Mouse (Mus musculus) forebrain, embryonic 13.5 days (tissue): ENCODE results near the gene Lrrc10b. TPM values are rescaled to one million over a fixed set of nuclear protein-coding genes. Genes with fewer than 3 reads are reported as not detected.
A peak's percentile ranks its signal among the peaks of the same experiment; 100 is the strongest.

Experiments
- ATAC-seq: fragments of 200-750 bp; cut with Nextera tagmentation; 2 replicates; pipeline ENCODE4 v1.8.0; 2017
- H3K27ac ChIP-seq: fragments of 300-500 bp; sonication (generic); 2 replicates; pipeline ENCODE4 v1.5.1; 2015; ENCODE audit warnings: inconsistent platforms, mild to moderate bottlenecking, moderate library complexity
- H3K27me3 ChIP-seq: fragments of 300-500 bp; sonication (generic); 2 replicates; pipeline ENCODE4 v1.6.1; 2015; ENCODE audit warnings: mild to moderate bottlenecking, inconsistent platforms
- H3K36me3 ChIP-seq: fragments of 300-500 bp; sonication (generic); 2 replicates; pipeline ENCODE4 v1.6.1; 2015; ENCODE audit warnings: mild to moderate bottlenecking, inconsistent platforms; ENCODE audit not compliant: poor library complexity, severe bottlenecking
- H3K4me1 ChIP-seq: fragments of 300-500 bp; sonication (generic); 2 replicates; pipeline ENCODE4 v1.6.1; 2015; ENCODE audit warnings: inconsistent platforms
- H3K4me2 ChIP-seq: fragments of 300-500 bp; sonication (generic); 2 replicates; pipeline ENCODE4 v1.6.1; 2015; ENCODE audit warnings: inconsistent platforms, mild to moderate bottlenecking, moderate library complexity
- H3K4me3 ChIP-seq: fragments of 300-500 bp; sonication (generic); 2 replicates; pipeline ENCODE4 v1.5.1; 2015; ENCODE audit warnings: mild to moderate bottlenecking, inconsistent platforms
- H3K9ac ChIP-seq: fragments of 300-500 bp; sonication (generic); 2 replicates; pipeline ENCODE4 v1.6.1; 2015; ENCODE audit warnings: mild to moderate bottlenecking, inconsistent platforms
- H3K9me3 ChIP-seq: fragments of 300-500 bp; sonication (generic); replicated peaks from 2 replicates; pipeline ENCODE4 v1.6.1; 2016; ENCODE audit warnings: inconsistent platforms
- WGBS: fragments of 180-500 bp; shearing (Covaris S2); methylation state at CpG from one replicate; pipeline ENCODE4 v1.1.7; 2015; 5-methylcytosine and 5-hydroxymethylcytosine counted together
- polyA plus RNA-seq: library from polyadenylated mRNA; unstranded; fragments of >200 nt; fragmentation: Nextera tagmentation; extraction: Ambion mirVana; gene quantifications from 2 replicates; pipeline ENCODE4 v1.2.1, GENCODE M21; 2015

Gene Lrrc10b
- polyA plus RNA-seq, 1 experiment from 2014 or later, result 0.25 TPM

- Histone ChIP-seq H3K4me2 (no peak overlapping the region), H3K9ac (no peak overlapping the region), H3K27ac (no peak overlapping the region), H3K36me3 (peaks cover 16% of the 10 kb centered on the region), H3K27me3 (no peaks in the 10 kb centered on the region), H3K4me1 (peaks cover 7% of the 10 kb centered on the region), H3K9me3 (no peaks in the 10 kb centered on the region), H3K4me3 (no peak overlapping the region)
- ATAC-seq, result no peak
- WGBS, result 42% methylated on average over 1 of the region's 1 CpGs
Measured at GRCm38 (mm10) chr19:10436726-10437125, 20.5 kb downstream of the Lrrc10b start.

- H3K9ac ChIP-seq, result no peak overlapping the region
- H3K4me1 ChIP-seq, result peaks cover 15% of the 10 kb centered on the region
- H3K9me3 ChIP-seq, result no peaks in the 10 kb centered on the region
- H3K27ac ChIP-seq, result no peak overlapping the region
- no peaks in the 10 kb centered on the region for H3K27me3 ChIP-seq
- no peak overlapping the region for H3K4me3 ChIP-seq
- WGBS, result 35% methylated on average over 3 of the region's 3 CpGs
- H3K4me2 ChIP-seq, result no peak overlapping the region
- peaks cover 15% of the 10 kb centered on the region for H3K36me3 ChIP-seq
- ATAC-seq, result peak; percentile 56
Measured at GRCm38 (mm10) chr19:10435908-10436307, 21.4 kb downstream of the Lrrc10b start.

DNA sequence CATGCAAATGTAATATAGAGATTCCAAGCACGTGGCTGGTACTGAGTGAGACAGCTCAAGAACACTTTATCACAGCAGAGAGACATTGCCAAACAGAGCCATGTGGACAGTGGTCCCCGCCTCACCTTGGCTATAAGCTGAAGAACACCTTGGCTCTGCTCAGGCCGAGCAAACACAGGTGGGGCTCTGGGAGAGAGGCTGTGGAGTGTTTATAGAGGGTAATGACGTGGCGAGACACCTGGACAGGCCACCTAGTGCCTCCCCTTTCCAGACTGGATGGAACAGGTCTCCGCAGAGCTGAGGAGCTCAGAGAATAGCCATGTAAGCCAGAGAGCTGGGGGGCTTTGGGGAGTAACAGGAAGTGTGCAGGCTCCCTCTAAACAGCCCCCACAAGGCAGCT is 22.3 kb downstream of the Lrrc10b start:
- WGBS, result 77% methylated on average over 6 of the region's 6 CpGs
- H3K27me3 ChIP-seq, result no peaks in the 10 kb centered on the region
- no peak for ATAC-seq

DNA sequence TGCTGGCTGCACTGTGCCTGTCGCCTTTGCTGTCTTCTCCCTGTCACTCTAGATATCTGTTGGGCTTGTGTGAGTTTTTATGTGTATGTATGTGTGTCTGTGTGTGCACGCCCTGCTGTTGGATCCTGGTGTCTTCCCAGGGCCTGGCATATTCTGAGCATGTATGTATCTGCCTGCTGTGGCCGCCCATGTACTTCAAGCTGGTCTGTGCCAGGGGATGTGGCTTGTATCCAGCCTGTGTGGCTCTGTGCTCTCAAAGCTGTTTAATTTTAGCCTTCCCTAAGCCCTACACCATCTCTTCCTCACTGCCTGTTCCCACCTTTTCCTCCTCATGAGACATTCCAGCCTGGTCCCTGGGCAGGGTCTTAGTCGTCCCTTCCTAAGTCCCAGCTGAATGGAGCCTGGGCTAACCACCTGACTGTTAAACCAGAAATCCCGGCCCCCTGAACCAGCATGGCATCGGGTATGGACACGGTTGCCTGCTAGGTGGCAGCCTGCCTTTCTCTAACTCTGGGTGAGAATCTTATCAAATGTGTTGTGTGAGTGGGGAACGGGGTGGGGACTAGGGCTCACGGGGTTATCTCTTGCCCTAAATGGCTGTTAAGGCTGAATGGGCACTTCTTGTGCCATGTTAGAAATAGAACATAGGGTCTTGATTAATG is 23.3 kb downstream of the Lrrc10b start:
- no peaks in the 10 kb centered on the region for H3K36me3 ChIP-seq
- no peak for ATAC-seq
- no peak overlapping the region for H3K4me3 ChIP-seq
- no peak overlapping the region for H3K9ac ChIP-seq
- no peak overlapping the region for H3K27ac ChIP-seq
- WGBS, result 71% methylated on average over 9 of the region's 9 CpGs
- peaks cover 26% of the 10 kb centered on the region for H3K4me1 ChIP-seq
- no peaks in the 10 kb centered on the region for H3K27me3 ChIP-seq
- no peaks in the 10 kb centered on the region for H3K9me3 ChIP-seq
- no peak overlapping the region for H3K4me2 ChIP-seq

More for the DNA sequence above, 22.3 kb downstream of the Lrrc10b start:
- Histone ChIP-seq H3K4me2 (no peak overlapping the region), H3K36me3 (0 out of 2 replicates have a peak, but pooled peaks cover 5% of the 10 kb centered on the region), H3K9ac (no peak overlapping the region), H3K4me1 (peaks cover 23% of the 10 kb centered on the region), H3K4me3 (no peak overlapping the region), H3K9me3 (no peaks in the 10 kb centered on the region), H3K27ac (no peak overlapping the region)

DNA sequence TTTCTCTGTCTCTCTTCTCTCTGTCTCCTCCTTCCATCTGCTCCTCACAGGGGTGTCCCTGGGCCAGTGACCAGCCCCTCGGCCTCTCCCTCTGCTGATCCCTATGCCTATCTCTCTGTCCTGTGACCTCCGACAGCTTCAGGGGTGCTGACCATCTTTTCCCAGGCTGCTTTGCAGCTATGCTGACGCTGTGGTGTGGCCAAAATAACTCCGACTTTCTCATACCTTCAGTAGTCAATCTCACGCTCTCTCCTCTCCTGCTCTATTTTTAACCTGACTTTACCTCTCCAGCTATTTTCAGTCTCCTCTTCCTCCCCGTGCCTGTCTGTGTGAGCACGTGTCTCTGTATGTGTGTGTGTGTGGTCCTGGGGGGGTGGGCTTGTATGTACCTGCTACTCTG is 24.0 kb downstream of the Lrrc10b start:
- Histone ChIP-seq H3K27me3 (no peaks in the 10 kb centered on the region), H3K27ac (no peak overlapping the region), H3K4me1 (peaks cover 26% of the 10 kb centered on the region), H3K36me3 (no peaks in the 10 kb centered on the region), H3K4me2 (no peak overlapping the region), H3K4me3 (no peak overlapping the region), H3K9me3 (no peaks in the 10 kb centered on the region), H3K9ac (no peak overlapping the region)
- no peak for ATAC-seq
- WGBS, result 71% methylated on average over 7 of the region's 7 CpGs

GRCm38 (mm10) chr19:10431841-10432240 is 25.4 kb downstream of the Lrrc10b start:
- no peak overlapping the region for H3K4me2 ChIP-seq
- no peak overlapping the region for H3K4me3 ChIP-seq
- H3K9ac ChIP-seq, result no peak overlapping the region
- no peaks in the 10 kb centered on the region for H3K9me3 ChIP-seq
- peaks cover 26% of the 10 kb centered on the region for H3K4me1 ChIP-seq
- no peaks in the 10 kb centered on the region for H3K36me3 ChIP-seq
- H3K27ac ChIP-seq, result peak overlapping the region; percentile 6
- 34% methylated on average over 4 of the region's 4 CpGs for WGBS
- no peaks in the 10 kb centered on the region for H3K27me3 ChIP-seq
- ATAC-seq, result peak; percentile 28; the same call in 1 of the 2 replicates

- H3K9me3 ChIP-seq, result no peaks in the 10 kb centered on the region
- 71% methylated on average over 3 of the region's 3 CpGs for whole genome bisulfite sequencing
- H3K4me2 ChIP-seq, result no peak overlapping the region
- H3K9ac ChIP-seq, result no peak overlapping the region
- H3K4me1 ChIP-seq, result peaks cover 26% of the 10 kb centered on the region
- H3K4me3 ChIP-seq, result no peak overlapping the region
- no peaks in the 10 kb centered on the region for H3K27me3 ChIP-seq
- H3K36me3 ChIP-seq, result no peaks in the 10 kb centered on the region
- peak overlapping the region; percentile 6; the same call in 1 of the 2 replicates for H3K27ac ChIP-seq
- ATAC-seq, result 0 out of 2 replicates have a peak, but pooled peaks have one; percentile 6
Measured at GRCm38 (mm10) chr19:10431410-10431809, 25.9 kb downstream of the Lrrc10b start.

- ATAC-seq, result no peak
- Histone ChIP-seq H3K27ac (no peak overlapping the region), H3K27me3 (no peaks in the 10 kb centered on the region), H3K9me3 (no peaks in the 10 kb centered on the region), H3K9ac (no peak overlapping the region), H3K36me3 (no peaks in the 10 kb centered on the region), H3K4me3 (no peak overlapping the region), H3K4me1 (peaks cover 31% of the 10 kb centered on the region), H3K4me2 (no peak overlapping the region)
- 89% methylated on average over 8 of the region's 8 CpGs for WGBS
Measured at GRCm38 (mm10) chr19:10429371-10429770, 27.9 kb downstream of the Lrrc10b start.

DNA sequence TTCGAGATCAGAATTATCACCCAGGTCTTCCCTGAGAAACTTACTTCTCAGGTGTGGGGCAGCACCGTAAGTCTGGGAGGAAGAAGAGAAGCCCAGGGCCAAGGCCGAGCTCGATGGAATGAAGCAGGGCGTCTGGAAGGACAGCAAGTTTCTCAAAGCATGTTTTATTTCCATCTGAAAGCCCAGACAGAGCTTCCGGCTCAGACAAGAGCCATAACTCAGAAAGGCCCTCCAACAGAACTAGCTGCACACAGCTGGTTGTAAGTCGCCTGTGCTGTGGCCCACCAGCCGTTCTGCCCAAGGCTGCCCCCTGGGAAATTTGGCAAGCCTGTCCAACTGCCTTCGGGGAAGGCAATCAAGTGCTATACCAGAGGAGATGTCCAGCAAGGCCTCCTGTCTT is 29.8 kb downstream of the Lrrc10b start:
- ATAC-seq, result no peak
- Histone ChIP-seq H3K9me3 (no peaks in the 10 kb centered on the region), H3K27ac (no peak overlapping the region), H3K27me3 (peaks cover 6% of the 10 kb centered on the region; the same call in 1 of the 2 replicates), H3K4me1 (peaks cover 37% of the 10 kb centered on the region), H3K9ac (no peak overlapping the region), H3K4me3 (no peak overlapping the region), H3K36me3 (no peaks in the 10 kb centered on the region), H3K4me2 (no peak overlapping the region)
- WGBS, result 86% methylated on average over 9 of the region's 9 CpGs

DNA sequence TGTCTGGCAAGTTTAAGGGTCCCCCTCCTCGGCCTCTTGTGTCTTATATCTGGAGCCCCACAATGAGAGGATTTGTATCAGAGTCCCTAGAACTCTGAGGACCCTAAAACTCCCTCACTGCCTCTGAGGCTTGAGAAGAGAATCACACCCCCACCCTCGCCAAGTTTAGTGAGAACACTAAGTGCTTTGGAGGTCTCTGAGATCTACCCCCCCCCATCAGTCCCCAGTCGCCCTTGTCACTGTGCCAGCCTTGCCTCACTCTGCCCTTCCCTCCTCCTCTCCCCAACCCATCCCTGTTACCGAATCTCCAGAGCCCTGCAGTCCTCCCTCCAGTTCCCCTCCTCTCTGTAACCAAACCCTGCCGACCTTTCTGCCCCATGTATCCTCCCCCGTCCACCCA is 30.5 kb downstream of the Lrrc10b start:
- no peak for ATAC-seq
- Histone ChIP-seq H3K4me1 (peaks cover 37% of the 10 kb centered on the region), H3K9me3 (no peaks in the 10 kb centered on the region), H3K4me3 (no peak overlapping the region), H3K4me2 (no peak overlapping the region), H3K9ac (no peak overlapping the region), H3K27ac (no peak overlapping the region), H3K27me3 (peaks cover 6% of the 10 kb centered on the region; the same call in 1 of the 2 replicates), H3K36me3 (no peaks in the 10 kb centered on the region)
- 54% methylated on average over 6 of the region's 6 CpGs for WGBS

- peaks cover 6% of the 10 kb centered on the region; the same call in 1 of the 2 replicates for H3K27me3 ChIP-seq
- H3K4me3 ChIP-seq, result no peak overlapping the region
- H3K27ac ChIP-seq, result no peak overlapping the region
- no peaks in the 10 kb centered on the region for H3K9me3 ChIP-seq
- no peaks in the 10 kb centered on the region for H3K36me3 ChIP-seq
- peaks cover 37% of the 10 kb centered on the region for H3K4me1 ChIP-seq
- no peak for ATAC-seq
- no peak overlapping the region for H3K4me2 ChIP-seq
- H3K9ac ChIP-seq, result no peak overlapping the region
- 45% methylated on average over 25 of the region's 25 CpGs for WGBS
Measured at GRCm38 (mm10) chr19:10426312-10426711, 31.0 kb downstream of the Lrrc10b start.

GRCm38 (mm10) chr19:10425484-10426270 is 31.6 kb downstream of the Lrrc10b start:
- Histone ChIP-seq H3K9me3 (no peaks in the 10 kb centered on the region), H3K4me1 (peaks cover 33% of the 10 kb centered on the region), H3K27me3 (peaks cover 6% of the 10 kb centered on the region; the same call in 1 of the 2 replicates), H3K4me2 (no peak overlapping the region), H3K9ac (no peak overlapping the region), H3K36me3 (no peaks in the 10 kb centered on the region), H3K4me3 (no peak overlapping the region), H3K27ac (no peak overlapping the region; the same call in 1 of the 2 replicates)
- ATAC-seq, result no peak
- 50% methylated on average over 13 of the region's 13 CpGs for WGBS
